Mouse (Mus musculus) intestine, postnatal 0 days (tissue): Measurements from ENCODE around the gene Prkar1b. TPM values are rescaled to one million over a fixed set of nuclear protein-coding genes. Genes with fewer than 3 reads are reported as not detected.

Experiments used
- ATAC-seq: fragments of 200-750 bp; cut with Nextera tagmentation; 2 replicates; pipeline ENCODE4 v1.8.0; 2017; ENCODE audit warnings: mild to moderate bottlenecking, moderate TSS enrichment, moderate library complexity
- H3K27ac ChIP-seq: fragments of 300-500 bp; sonication (generic); 2 replicates; pipeline ENCODE4 v1.5.1; 2014; ENCODE audit warnings: mild to moderate bottlenecking, low read depth, low read length, moderate library complexity
- H3K27me3 ChIP-seq: fragments of 300-500 bp; sonication (generic); replicated peaks from 2 replicates; pipeline ENCODE4 v1.6.1; 2014; ENCODE audit warnings: low read length, mixed read lengths; ENCODE audit not compliant: control insufficient read depth, insufficient read depth
- H3K36me3 ChIP-seq: fragments of 300-500 bp; sonication (generic); 2 replicates; pipeline ENCODE4 v1.6.1; 2014; ENCODE audit warnings: mild to moderate bottlenecking, moderate library complexity; ENCODE audit not compliant: control insufficient read depth, insufficient read depth
- H3K4me1 ChIP-seq: fragments of 300-500 bp; sonication (generic); replicated peaks from 2 replicates; pipeline ENCODE4 v1.6.1; 2014; ENCODE audit warnings: antibody characterized with exemption, low read length, mixed read lengths; ENCODE audit not compliant: control insufficient read depth, insufficient read depth
- H3K4me2 ChIP-seq: fragments of 300-500 bp; sonication (generic); replicated peaks from 2 replicates; pipeline ENCODE4 v1.6.1; 2014; ENCODE audit warnings: low read depth, mild to moderate bottlenecking, moderate library complexity
- H3K4me3 ChIP-seq: fragments of 300-500 bp; sonication (generic); 2 replicates; pipeline ENCODE4 v1.5.1; 2014; ENCODE audit warnings: low read depth, low read length
- H3K9ac ChIP-seq: fragments of 300-500 bp; sonication (generic); 2 replicates; pipeline ENCODE4 v1.6.1; 2014; ENCODE audit warnings: mild to moderate bottlenecking, low read depth, low read length
- H3K9me3 ChIP-seq: fragments of 300-500 bp; sonication (generic); 2 replicates; pipeline ENCODE4 v1.6.1; 2016; ENCODE audit warnings: mixed run types; ENCODE audit not compliant: control insufficient read depth
- CTCF ChIP-seq: sonication (generic); IDR thresholded peaks from 2 replicates; pipeline ENCODE4 v1.5.1; 2016; ENCODE audit warnings: low read depth, mild to moderate bottlenecking, control low read depth, antibody characterized with exemption, moderate library complexity
- WGBS: fragments of 180-500 bp; shearing (Covaris S2); extraction: QIAGEN DNeasy Blood & Tissue Kit; methylation state at CpG from one replicate; pipeline ENCODE4 v1.1.7; 2014; 5-methylcytosine and 5-hydroxymethylcytosine counted together
- polyA plus RNA-seq: library from polyadenylated mRNA; unstranded; fragments of >200 nt; fragmentation: Nextera tagmentation; extraction: Ambion mirVana; gene quantifications from 2 replicates; pipeline ENCODE4 v1.2.1, GENCODE M21; 2015

The Prkar1b gene
- polyA plus RNA-seq, 1 experiment from 2014 or later, result 10.0 TPM

DNA sequence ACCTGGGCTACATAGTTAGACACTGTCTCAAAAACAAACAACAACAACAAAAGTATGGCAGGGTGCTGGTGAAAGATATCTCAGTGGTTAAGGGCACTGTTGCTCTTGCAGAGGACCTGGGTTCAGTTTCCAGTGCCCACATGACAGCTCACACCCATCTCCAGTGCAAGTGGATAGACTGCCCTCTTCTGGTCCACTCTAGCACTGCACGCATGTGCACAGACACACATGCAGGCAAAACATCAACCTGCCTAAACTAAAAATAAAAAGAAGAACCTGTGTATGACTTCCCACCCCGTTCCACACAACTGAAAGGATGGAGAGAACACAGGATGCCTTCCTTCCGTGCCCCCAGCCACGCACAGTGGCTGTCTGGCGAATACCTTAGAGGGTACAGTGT lies 61.6 kb downstream of the Prkar1b start:
- Histone ChIP-seq H3K4me3 (no peak overlapping the region), H3K4me2 (no peak overlapping the region), H3K9ac (no peak overlapping the region), H3K4me1 (no peaks in the 10 kb centered on the region), H3K27ac (no peak overlapping the region), H3K9me3 (no peaks in the 10 kb centered on the region), H3K27me3 (no peaks in the 10 kb centered on the region), H3K36me3 (no peaks in the 10 kb centered on the region)
- TF ChIP-seq CTCF, result peak; percentile 64
- 98% methylated on average over 5 of the region's 5 CpGs for WGBS
- ATAC-seq, result no peak

GRCm38 (mm10) chr5:139084831-139085519 lies 64.8 kb downstream of the Prkar1b start:
- ATAC-seq, result peak; percentile 53
- no peaks in the 10 kb centered on the region for H3K9me3 ChIP-seq
- H3K36me3 ChIP-seq, result no peaks in the 10 kb centered on the region
- no peak overlapping the region for H3K27ac ChIP-seq
- H3K27me3 ChIP-seq, result no peaks in the 10 kb centered on the region
- H3K4me2 ChIP-seq, result no peak overlapping the region
- WGBS, result 71% methylated on average over 7 of the region's 7 CpGs
- no peaks in the 10 kb centered on the region for H3K4me1 ChIP-seq
- H3K9ac ChIP-seq, result no peak overlapping the region
- H3K4me3 ChIP-seq, result no peak overlapping the region
- peak; percentile 88 for TF ChIP-seq CTCF

DNA sequence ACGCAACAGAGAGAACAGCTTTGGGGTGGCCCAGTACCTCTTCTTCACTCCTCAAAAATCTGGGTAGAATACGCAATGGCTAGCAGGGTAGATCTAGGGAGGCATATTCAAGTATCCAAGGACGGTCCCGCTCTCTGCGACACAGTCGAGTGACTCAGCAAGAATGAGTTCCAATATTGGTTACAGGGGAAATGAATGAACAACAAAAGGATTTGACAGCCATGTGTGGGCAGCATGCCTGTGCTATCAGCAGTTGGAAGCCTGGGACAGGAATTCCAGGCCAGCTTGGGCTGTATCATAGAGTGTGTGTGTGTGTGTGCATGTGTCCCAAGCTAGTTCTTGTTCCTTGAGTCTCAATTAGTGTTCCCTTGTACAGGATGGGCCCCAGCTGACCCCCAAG lies 65.5 kb downstream of the Prkar1b start:
- no peak overlapping the region for H3K27ac ChIP-seq
- no peaks in the 10 kb centered on the region for H3K9me3 ChIP-seq
- no peak overlapping the region for H3K4me3 ChIP-seq
- no peak for TF ChIP-seq CTCF
- no peaks in the 10 kb centered on the region for H3K36me3 ChIP-seq
- 78% methylated on average over 6 of the region's 6 CpGs for WGBS
- H3K27me3 ChIP-seq, result no peaks in the 10 kb centered on the region
- no peak for ATAC-seq
- H3K4me2 ChIP-seq, result no peak overlapping the region
- no peaks in the 10 kb centered on the region for H3K4me1 ChIP-seq
- no peak overlapping the region for H3K9ac ChIP-seq

GRCm38 (mm10) chr5:139083841-139084240 lies 66.0 kb downstream of the Prkar1b start:
- Histone ChIP-seq H3K36me3 (no peaks in the 10 kb centered on the region), H3K9ac (no peak overlapping the region), H3K4me1 (no peaks in the 10 kb centered on the region), H3K27me3 (no peaks in the 10 kb centered on the region), H3K4me2 (no peak overlapping the region), H3K9me3 (no peaks in the 10 kb centered on the region), H3K4me3 (no peak overlapping the region), H3K27ac (no peak overlapping the region)
- ATAC-seq, result no peak
- 49% methylated on average over 4 of the region's 4 CpGs for WGBS
- TF ChIP-seq CTCF, result no peak

- Histone ChIP-seq H3K4me3 (no peak overlapping the region), H3K27me3 (no peaks in the 10 kb centered on the region), H3K4me1 (no peaks in the 10 kb centered on the region), H3K9ac (no peak overlapping the region), H3K27ac (peak overlapping the region; percentile 35; the same call in 1 of the 2 replicates), H3K9me3 (no peaks in the 10 kb centered on the region), H3K36me3 (no peaks in the 10 kb centered on the region), H3K4me2 (no peak overlapping the region; the same call in 1 of the 2 replicates)
- peak; percentile 45 for ATAC-seq
- 23% methylated on average over 6 of the region's 6 CpGs for WGBS
- no peak for TF ChIP-seq CTCF
Observed at GRCm38 (mm10) chr5:139081370-139081769, 68.4 kb downstream of the Prkar1b start.

- no peak for TF ChIP-seq CTCF
- Histone ChIP-seq H3K4me1 (no peaks in the 10 kb centered on the region), H3K4me2 (no peak overlapping the region), H3K27ac (no peak overlapping the region), H3K36me3 (no peaks in the 10 kb centered on the region), H3K9ac (no peak overlapping the region), H3K4me3 (no peak overlapping the region), H3K27me3 (no peaks in the 10 kb centered on the region), H3K9me3 (no peaks in the 10 kb centered on the region)
- WGBS, result 64% methylated on average over 4 of the region's 4 CpGs
- no peak for ATAC-seq
Observed at GRCm38 (mm10) chr5:139078156-139078462, 71.7 kb downstream of the Prkar1b start.
